Mouse (Mus musculus) heart, adult 2 months (tissue): ENCODE measurements around the gene Pycr1.

Source experiments
- CTCF ChIP-seq: fragments of 200-600 bp; IDR thresholded peaks from 2 replicates; pipeline ENCODE4 v1.8.1; 2022; ENCODE audit warnings: antibody characterized with exemption, mild to moderate bottlenecking, moderate library complexity
- EP300 ChIP-seq: fragments of 200-500 bp; IDR thresholded peaks from 2 replicates; pipeline ENCODE4 v1.6.1; 2011; ENCODE audit warnings: low read depth, low read length, control low read depth; ENCODE audit not compliant: insufficient read depth
- POLR2A ChIP-seq: fragments of 200-500 bp; IDR thresholded peaks from 2 replicates; pipeline ENCODE4 v1.6.1; 2011; ENCODE audit warnings: mild to moderate bottlenecking, low read depth, low read length, control low read depth; ENCODE audit not compliant: insufficient read depth

DNA sequence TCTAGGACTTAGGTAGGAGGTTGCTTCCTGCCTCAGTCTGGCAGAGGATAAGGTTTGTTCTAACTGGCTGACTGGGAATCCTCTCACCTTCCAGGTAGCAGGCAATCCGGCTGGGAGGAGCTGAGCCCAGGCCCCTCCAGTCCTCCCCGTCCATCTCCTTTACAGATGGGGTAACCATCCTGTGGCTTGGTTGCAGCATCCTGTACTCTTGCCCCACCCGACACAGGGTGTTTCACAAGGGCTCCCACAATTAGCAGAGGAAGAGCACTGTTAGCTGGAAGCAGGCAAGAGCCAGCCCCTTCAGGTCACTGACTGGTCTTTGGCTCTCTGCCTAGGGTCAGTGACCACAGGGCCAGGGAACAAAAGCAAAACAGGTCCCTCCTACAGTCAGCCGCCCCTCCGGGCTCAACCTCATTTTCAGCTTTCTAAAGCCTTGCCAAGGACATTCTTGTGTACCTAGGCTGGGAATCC, 13.1 kb downstream of the Pycr1 start:
- TF ChIP-seq CTCF (no peak), EP300 (no peak), POLR2A (no peak)
